Mouse (Mus musculus) lung, embryonic 15.5 days (tissue): ENCODE results near the gene Vars. TPM values are rescaled to one million over a fixed set of nuclear protein-coding genes. Genes with fewer than 3 reads are reported as not detected.
"Not testable (repeated sequence)": the region's sequence is repeated elsewhere in the genome, so short reads cannot be mapped to it uniquely, and the experiment has no call there.

Experiments used
- ATAC-seq: fragments of 200-750 bp; cut with Nextera tagmentation; 2 replicates; pipeline ENCODE4 v1.8.0; 2017; ENCODE audit warnings: moderate number of reproducible peaks, borderline replicate concordance; ENCODE audit not compliant: low FRiP score, low TSS enrichment; ENCODE audit errors: extremely low read depth
- H3K27ac ChIP-seq: fragments of 300-500 bp; sonication (generic); 2 replicates; pipeline ENCODE4 v1.5.1; 2015; ENCODE audit warnings: moderate library complexity, mild to moderate bottlenecking, inconsistent platforms
- H3K27me3 ChIP-seq: fragments of 300-500 bp; sonication (generic); 2 replicates; pipeline ENCODE4 v1.6.1; 2015; ENCODE audit warnings: inconsistent platforms
- H3K36me3 ChIP-seq: fragments of 300-500 bp; sonication (generic); 2 replicates; pipeline ENCODE4 v1.6.1; 2015; ENCODE audit warnings: inconsistent platforms
- H3K4me1 ChIP-seq: fragments of 300-500 bp; sonication (generic); 2 replicates; pipeline ENCODE4 v1.6.1; 2015; ENCODE audit warnings: inconsistent platforms
- H3K4me2 ChIP-seq: fragments of 300-500 bp; sonication (generic); 2 replicates; pipeline ENCODE4 v1.6.1; 2015; ENCODE audit warnings: inconsistent platforms, mild to moderate bottlenecking, moderate library complexity
- H3K4me3 ChIP-seq: fragments of 300-500 bp; sonication (generic); 2 replicates; pipeline ENCODE4 v1.5.1; 2015; ENCODE audit warnings: mild to moderate bottlenecking, inconsistent platforms
- H3K9ac ChIP-seq: fragments of 300-500 bp; sonication (generic); 2 replicates; pipeline ENCODE4 v1.6.1; 2015; ENCODE audit warnings: inconsistent platforms
- H3K9me3 ChIP-seq: fragments of 300-500 bp; sonication (generic); 2 replicates; pipeline ENCODE4 v1.6.1; 2016; ENCODE audit warnings: inconsistent platforms
- WGBS: fragments of 180-500 bp; shearing (Covaris S2); methylation state at CpG from one replicate; pipeline ENCODE4 v1.1.7; 2015; 5-methylcytosine and 5-hydroxymethylcytosine counted together
- polyA plus RNA-seq: library from polyadenylated mRNA; unstranded; fragments of >200 nt; fragmentation: Nextera tagmentation; extraction: Ambion mirVana; gene quantifications from 2 replicates; pipeline ENCODE4 v1.2.1, GENCODE M21; 2015

The Vars gene
- polyA plus RNA-seq, 1 experiment from 2014 or later: 128 TPM

DNA sequence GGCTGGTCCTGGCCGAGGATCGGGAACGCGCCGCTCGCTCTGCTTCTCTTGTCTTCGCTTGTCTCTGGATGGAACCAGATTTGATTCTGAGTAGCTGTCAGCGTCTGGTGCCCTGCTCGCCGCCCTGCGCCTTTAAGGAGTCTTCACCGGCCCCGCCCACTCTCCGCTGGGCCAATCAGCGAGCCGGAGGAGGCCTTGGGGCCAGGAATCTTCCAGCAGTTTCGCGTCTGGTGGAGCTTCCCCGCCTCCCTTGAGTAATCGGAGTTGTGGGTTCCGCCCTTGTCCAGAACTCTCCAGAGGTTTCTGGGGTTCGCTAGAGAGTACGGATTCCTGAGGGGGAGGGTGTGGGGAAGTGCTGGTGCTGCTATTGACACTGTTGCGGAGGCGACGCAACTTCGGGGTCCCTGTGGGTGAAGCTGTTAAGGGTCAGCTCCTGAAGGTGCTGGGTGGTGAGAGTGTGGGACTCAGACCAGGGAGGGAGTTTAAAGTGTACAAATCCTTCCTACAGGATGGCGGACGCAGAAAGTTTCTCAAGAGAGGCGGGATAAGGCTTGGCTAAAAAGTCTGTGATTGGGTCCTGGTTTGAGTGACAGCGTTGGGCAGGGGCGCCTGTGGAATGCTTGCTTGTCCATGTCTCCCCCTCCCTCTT lies 41.5 kb upstream of the Vars start, which contains the start of gene Hspa1b:
TSS of gene Hspa1b (minus strand) at position 109 of the 649 bp plus-strand sequence.
- not testable (repeated sequence) for H3K9me3 ChIP-seq, H3K27me3 ChIP-seq, H3K36me3 ChIP-seq
- H3K9ac ChIP-seq: peak within 1 kb of the TSS; percentile 71
- H3K4me2 ChIP-seq: peak within 1 kb of the TSS; percentile 74
- peak within 1 kb of the TSS; percentile 99 for H3K27ac ChIP-seq
- H3K4me3 ChIP-seq: peak within 1 kb of the TSS; percentile 58
- H3K4me1 ChIP-seq: peaks cover 11% of the 10 kb centered on the region
- WGBS: 1% methylated on average over 29 of the region's 32 CpGs
- ATAC-seq: peak; percentile 96

DNA sequence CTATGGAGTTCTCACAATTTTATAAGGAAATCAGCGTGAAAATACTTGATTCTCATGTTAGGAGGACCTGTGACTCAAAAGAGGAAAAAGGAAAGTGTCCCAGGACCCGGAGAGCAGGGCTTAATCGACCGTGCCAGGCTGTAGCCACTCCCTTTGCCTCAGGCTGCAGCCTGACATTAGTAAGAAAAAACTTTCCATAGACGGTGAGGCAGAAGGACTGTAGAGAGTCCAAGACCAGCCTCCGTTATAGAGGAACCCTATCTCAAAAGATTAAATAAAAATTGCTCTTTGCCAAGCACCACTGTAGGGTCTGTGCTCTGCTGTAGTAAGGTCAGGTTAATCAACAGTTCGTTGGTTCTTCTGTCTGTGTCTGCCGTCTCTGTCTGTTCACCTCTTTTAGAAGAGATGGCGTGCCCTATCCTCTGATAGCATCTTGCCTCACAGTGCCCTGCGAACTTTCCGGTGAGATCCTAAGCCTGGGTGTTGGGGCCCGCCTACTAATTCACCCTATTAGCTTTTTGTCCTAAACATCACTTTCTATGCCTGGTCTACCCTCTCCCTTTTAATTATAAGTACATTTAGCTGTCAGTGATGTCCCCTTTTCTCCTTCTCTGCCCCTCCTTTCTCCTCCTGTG lies 40.8 kb upstream of the Vars start:
- peaks cover 11% of the 10 kb centered on the region for H3K4me1 ChIP-seq

DNA sequence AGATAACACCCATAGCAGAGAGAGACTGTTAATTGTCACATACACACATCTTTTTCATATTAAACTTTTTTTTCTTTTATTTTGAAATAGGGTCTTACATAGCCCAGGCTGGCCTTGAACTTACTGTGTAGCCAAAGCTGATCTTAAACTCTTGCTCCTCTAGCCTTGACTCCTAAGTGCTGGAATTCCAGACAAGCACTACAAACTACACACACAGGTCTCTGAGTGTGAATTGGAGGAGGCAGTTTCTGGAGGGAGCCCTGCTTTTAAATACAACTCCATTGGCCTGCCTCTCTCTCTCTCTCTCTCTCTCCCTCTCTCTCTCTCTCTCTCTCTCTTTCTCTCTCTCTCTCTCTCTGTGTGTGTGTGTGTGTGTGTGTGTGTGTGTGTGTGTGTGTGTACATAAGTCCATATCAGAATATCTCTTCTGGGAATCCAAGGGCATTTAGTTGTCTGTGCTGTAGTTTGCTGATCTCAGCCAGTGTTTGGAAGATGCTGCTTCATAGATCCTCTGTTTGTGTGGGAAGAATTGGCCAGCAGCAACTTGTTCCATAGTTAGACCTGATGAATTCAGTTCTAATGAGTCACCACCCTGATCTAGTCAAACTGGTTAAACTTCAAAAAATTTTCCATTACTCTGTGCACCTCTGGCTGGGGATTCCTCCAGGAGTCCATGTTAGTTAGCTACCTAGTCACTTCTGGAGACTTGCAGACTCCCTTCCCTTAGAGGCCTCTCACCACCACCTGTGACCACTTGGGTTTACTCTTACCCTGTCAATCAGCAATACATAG lies 39.9 kb upstream of the Vars start:
- no peaks in the 10 kb centered on the region for H3K36me3 ChIP-seq
- peaks cover 11% of the 10 kb centered on the region for H3K4me1 ChIP-seq
- ATAC-seq: no peak
- H3K9ac ChIP-seq: no peak overlapping the region
- H3K4me2 ChIP-seq: no peak overlapping the region
- no peak overlapping the region for H3K27ac ChIP-seq
- peaks cover 6% of the 10 kb centered on the region for H3K27me3 ChIP-seq
- H3K4me3 ChIP-seq: no peak overlapping the region
- no peaks in the 10 kb centered on the region for H3K9me3 ChIP-seq

More for the DNA sequence above, 40.8 kb upstream of the Vars start:
- peaks cover 10% of the 10 kb centered on the region for H3K27me3 ChIP-seq
- no peaks in the 10 kb centered on the region for H3K36me3 ChIP-seq
- H3K9me3 ChIP-seq: no peaks in the 10 kb centered on the region
- peak overlapping the region; percentile 58 for H3K4me3 ChIP-seq
- H3K27ac ChIP-seq: peak overlapping the region; percentile 99
- 11% methylated on average over 12 of the region's 12 CpGs for WGBS
- peak; percentile 23; the same call in 1 of the 2 replicates for ATAC-seq
- peak overlapping the region; percentile 74 for H3K4me2 ChIP-seq
- peak overlapping the region; percentile 71 for H3K9ac ChIP-seq

DNA sequence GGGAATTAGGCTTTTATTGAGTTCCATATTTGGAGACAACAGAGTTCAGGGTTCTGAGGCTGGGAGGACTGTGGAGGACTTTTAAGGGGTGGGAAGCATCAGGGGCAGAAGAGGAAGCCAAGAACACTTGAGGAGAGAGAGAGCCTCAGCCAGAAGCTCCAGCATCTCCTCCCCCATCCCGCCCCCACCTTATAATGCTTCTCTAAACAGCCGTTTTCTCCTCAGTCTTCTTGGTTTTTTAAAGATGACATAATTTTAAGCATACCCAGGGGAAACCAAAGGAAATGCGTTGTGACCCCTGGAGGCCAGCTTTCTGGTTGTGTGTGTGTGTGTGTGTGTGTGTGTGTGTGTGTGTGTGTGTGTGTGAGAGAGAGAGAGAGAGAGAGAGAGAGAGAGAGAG lies 38.7 kb upstream of the Vars start:
- 23% methylated on average over 3 of the region's 3 CpGs for WGBS
- Histone ChIP-seq H3K36me3 (no peaks in the 10 kb centered on the region), H3K4me2 (no peak overlapping the region), H3K27me3 (no peaks in the 10 kb centered on the region; the same call in 1 of the 2 replicates), H3K4me1 (peaks cover 11% of the 10 kb centered on the region), H3K9ac (no peak overlapping the region), H3K9me3 (no peaks in the 10 kb centered on the region), H3K27ac (no peak overlapping the region), H3K4me3 (no peak overlapping the region)
- ATAC-seq: no peak

DNA sequence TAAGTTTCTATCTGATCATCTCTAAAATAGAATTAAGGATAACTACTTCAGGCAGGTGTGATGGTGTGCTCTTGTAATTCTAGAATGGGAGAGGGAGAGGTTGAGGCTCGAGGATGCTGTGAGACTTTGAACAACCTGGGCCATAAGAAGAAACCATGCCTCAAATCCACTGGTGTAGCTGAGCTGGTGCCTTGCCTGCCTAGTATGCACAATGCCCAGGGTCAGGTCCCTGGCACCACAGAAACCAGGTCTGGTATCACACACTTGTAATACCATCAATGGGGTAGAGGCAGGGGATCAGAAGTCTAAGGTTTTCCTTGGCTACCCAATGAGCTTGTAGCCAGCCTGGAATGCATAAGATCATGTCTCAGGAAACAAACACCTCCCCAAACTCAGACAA lies 37.9 kb upstream of the Vars start:
- WGBS: 61% methylated on average over 1 of the region's 1 CpGs
- no peak for ATAC-seq
- Histone ChIP-seq H3K4me1 (peaks cover 11% of the 10 kb centered on the region), H3K9ac (no peak overlapping the region), H3K4me2 (no peak overlapping the region), H3K27me3 (peaks cover 4% of the 10 kb centered on the region), H3K36me3 (no peaks in the 10 kb centered on the region), H3K27ac (no peak overlapping the region), H3K9me3 (no peaks in the 10 kb centered on the region), H3K4me3 (no peak overlapping the region)

DNA sequence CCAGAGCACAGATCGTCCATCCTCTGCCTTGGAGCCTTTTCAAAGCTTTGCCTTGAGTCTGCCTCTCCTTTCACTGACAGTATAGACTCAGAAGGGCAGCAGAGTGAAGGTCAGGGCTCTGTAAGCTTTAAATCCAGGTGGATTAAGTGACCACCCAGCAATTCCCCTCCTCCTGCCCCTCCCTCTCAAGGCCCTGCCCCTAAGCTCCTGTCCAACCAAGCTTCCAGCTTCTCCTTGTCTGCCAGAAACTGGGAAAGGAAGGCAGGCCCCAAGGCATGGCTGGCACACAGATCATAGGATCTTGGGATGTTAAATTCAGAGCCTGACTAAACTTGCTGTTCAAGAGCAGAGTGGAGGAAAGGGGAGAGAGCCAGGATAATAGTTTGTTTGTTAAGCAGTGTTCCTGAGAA lies 36.1 kb upstream of the Vars start:
- H3K4me2 ChIP-seq: no peak overlapping the region
- 41% methylated on average over 1 of the region's 1 CpGs for WGBS
- H3K27me3 ChIP-seq: peaks cover 23% of the 10 kb centered on the region
- H3K27ac ChIP-seq: no peak overlapping the region
- no peak for ATAC-seq
- no peak overlapping the region for H3K9ac ChIP-seq
- no peaks in the 10 kb centered on the region for H3K9me3 ChIP-seq
- H3K4me1 ChIP-seq: peaks cover 11% of the 10 kb centered on the region
- H3K36me3 ChIP-seq: no peaks in the 10 kb centered on the region
- no peak overlapping the region for H3K4me3 ChIP-seq

DNA sequence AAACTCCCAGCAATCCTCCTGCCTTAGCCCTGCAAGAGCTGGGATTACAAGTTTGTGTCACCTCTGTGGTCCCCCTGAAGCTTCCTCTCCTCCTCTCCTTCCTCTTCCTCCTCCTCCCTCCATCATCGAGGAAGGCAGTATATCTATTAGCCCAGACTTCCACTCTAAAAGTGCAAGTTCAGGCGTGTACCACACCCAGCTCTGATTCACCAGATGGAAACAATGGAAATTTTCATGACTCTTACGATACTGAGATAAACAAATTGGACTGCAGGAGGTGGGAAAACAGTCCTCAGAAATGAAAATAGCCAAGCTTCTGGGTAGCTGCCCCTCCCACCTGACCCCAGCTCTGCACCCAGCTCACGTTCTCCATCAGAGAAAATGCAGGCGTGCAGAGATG lies 35.2 kb upstream of the Vars start:
- WGBS: 55% methylated on average over 5 of the region's 5 CpGs

DNA sequence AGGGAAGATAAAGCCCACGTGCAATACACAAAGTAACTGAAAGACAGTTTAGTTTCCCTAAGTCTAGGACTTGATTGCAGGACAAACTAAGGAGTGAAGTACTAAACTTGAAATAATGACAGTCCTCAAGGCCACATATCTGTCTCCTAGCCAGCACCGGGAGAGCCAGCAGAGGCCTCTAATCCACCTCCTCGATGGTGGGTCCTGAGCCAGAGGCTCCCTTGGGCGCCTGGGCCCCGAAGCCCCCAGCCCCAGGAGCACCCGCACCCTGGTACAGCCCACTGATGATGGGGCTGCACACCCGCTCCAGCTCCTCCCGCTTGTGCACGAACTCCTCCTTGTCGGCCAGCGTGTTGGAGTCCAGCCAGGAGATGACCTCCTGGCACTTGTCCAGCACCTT lies 31.0 kb upstream of the Vars start, which contains the start of gene Gm20481:
TSS of gene Gm20481 (plus strand) at position 91 of the 400 bp plus-strand sequence.
- not testable (repeated sequence) for H3K36me3 ChIP-seq, H3K4me3 ChIP-seq, ATAC-seq, H3K27ac ChIP-seq, H3K9me3 ChIP-seq, H3K9ac ChIP-seq, H3K4me1 ChIP-seq, H3K4me2 ChIP-seq
- 52% methylated on average over 6 of the region's 11 CpGs for WGBS
- H3K27me3 ChIP-seq: peaks cover 26% of the 10 kb centered on the region

More for the DNA sequence above, 35.2 kb upstream of the Vars start:
- H3K27ac ChIP-seq: no peak overlapping the region
- peaks cover 26% of the 10 kb centered on the region for H3K27me3 ChIP-seq
- no peaks in the 10 kb centered on the region for H3K36me3 ChIP-seq
- H3K4me1 ChIP-seq: peaks cover 3% of the 10 kb centered on the region; the same call in 1 of the 2 replicates
- no peaks in the 10 kb centered on the region for H3K9me3 ChIP-seq
- no peak for ATAC-seq
- no peak overlapping the region for H3K4me3 ChIP-seq
- no peak overlapping the region for H3K4me2 ChIP-seq
- H3K9ac ChIP-seq: no peak overlapping the region

DNA sequence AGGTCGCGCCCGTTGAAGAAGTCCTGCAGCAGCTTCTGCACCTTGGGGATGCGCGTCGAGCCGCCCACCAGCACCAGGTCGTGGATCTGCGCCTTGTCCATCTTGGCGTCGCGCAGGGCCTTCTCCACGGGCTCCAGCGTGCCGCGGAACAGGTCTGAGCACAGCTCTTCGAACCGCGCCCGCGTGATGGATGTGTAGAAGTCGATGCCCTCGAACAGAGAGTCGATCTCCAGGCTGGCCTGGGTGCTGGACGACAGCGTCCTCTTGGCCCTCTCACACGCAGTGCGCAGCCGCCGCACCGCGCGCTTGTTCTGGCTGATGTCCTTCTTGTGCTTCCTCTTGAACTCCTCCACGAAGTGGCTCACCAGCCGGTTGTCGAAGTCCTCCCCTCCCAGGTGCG lies 29.9 kb upstream of the Vars start:
- ATAC-seq, H3K27ac ChIP-seq, H3K36me3 ChIP-seq, H3K4me1 ChIP-seq, H3K9ac ChIP-seq, H3K4me2 ChIP-seq, H3K9me3 ChIP-seq, H3K4me3 ChIP-seq: not testable (repeated sequence)
- H3K27me3 ChIP-seq: peaks cover 26% of the 10 kb centered on the region
- 28% methylated on average over 24 of the region's 37 CpGs for WGBS

DNA sequence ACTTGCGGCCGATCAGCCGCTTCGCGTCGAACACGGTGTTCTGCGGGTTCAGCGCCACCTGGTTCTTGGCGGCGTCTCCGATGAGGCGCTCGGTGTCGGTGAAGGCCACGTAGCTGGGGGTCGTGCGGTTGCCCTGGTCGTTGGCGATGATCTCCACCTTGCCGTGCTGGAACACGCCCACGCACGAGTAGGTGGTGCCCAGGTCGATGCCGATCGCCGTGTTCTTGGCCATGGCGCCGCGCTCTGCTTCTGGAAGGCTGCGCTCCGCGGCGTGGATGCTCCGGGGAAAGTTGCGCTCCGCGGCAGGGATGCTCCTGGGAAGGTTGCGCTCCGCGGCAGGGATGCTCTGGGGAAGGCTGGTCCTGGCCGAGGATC lies 29.1 kb upstream of the Vars start:
- not testable (repeated sequence) for H3K4me1 ChIP-seq, H3K27ac ChIP-seq, H3K9ac ChIP-seq, H3K9me3 ChIP-seq, H3K36me3 ChIP-seq
- ATAC-seq: peak; percentile 34; the same call in 1 of the 2 replicates
- Histone ChIP-seq H3K4me3 (peak overlapping the region; percentile 44), H3K27me3 (peaks cover 26% of the 10 kb centered on the region), H3K4me2 (peak overlapping the region; percentile 86)
- WGBS: under 1% methylated on average over 27 of the region's 43 CpGs

DNA sequence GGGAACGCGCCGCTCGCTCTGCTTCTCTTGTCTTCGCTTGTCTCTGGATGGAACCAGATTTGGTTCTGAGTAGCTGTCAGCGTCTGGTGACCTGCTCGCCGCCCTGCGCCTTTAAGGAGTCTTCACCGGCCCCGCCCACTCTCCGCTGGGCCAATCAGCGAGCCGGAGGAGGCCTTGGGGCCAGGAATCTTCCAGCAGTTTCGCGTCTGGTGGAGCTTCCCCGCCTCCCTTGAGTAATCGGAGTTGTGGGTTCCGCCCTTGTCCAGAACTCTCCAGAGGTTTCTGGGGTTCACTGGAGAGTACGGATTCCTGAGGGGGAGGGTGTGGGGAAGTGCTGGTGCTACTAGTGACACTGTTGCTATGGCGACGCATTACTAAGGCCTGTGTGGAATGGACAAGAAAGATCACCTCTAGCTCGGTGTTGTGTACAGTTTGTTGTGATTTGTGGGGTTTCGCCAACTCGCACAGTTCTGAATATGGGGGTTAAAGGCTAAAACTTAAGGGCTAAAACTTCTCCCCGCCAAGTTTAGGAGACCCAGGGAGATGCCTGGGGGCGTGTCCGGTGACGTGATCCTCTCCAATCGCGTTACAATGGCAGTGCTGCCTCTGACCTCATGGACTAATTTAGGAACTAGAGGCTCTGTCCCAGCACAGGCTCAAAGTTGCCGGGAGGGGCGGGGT lies 28.6 kb upstream of the Vars start, which contains the start of the genes Hspa1a and Hspa1l:
TSS of gene Hspa1a (minus strand) at position 88 of the 681 bp plus-strand sequence.
TSS of gene Hspa1l (plus strand) at position 635 of the 681 bp plus-strand sequence.
- H3K9me3 ChIP-seq, H3K4me1 ChIP-seq, H3K36me3 ChIP-seq: not testable (repeated sequence)
- Histone ChIP-seq H3K27ac (peak within 1 kb of the TSS; percentile 61; the same call in 1 of the 2 replicates), H3K4me3 (peak within 1 kb of the TSS; percentile 44), H3K4me2 (peak within 1 kb of the TSS; percentile 86), H3K9ac (peak within 1 kb of the TSS; percentile 34), H3K27me3 (peaks cover 26% of the 10 kb centered on the region)
- peak; percentile 94 for ATAC-seq
- WGBS: 2% methylated on average over 33 of the region's 33 CpGs
